In genomic region chr11:86387121-86387893, GRCm38 (mm10) we compare ENCODE assay signal across 14 mouse cellular contexts. TPM values are rescaled to one million over a fixed set of nuclear protein-coding genes. Genes with fewer than 3 reads are reported as not detected.
A peak's percentile ranks its signal among the peaks of the same experiment; 100 is the strongest.
DNase-seq lines count a peak whose midpoint lies in the region; ATAC-seq and TF ChIP-seq lines count a peak whose summit lies in the region.
"Had no signal": no experiment of that assay in that cellular context is flagged by ENCODE, and none has a peak within 500 bp of the region (broad histone marks: within the 10 kb centered on the region; RNA-seq: fewer than 3 reads in every experiment).

No protein-coding gene starts in this region.

- no peak for ATAC-seq in forebrain, embryonic 14.5 days
- ATAC-seq in forebrain, embryonic 11.5 days (replicated peaks; ENCODE audit: low FRiP score), result no peak
- no peak for ATAC-seq in lung, postnatal 0 days
- peak; percentile 57 for ATAC-seq in intestine, embryonic 16.5 days
- ATAC-seq: liver, embryonic 12.5 days had no signal

- TF ChIP-seq CTCF in lung, postnatal 0 days (IDR thresholded peaks at IDR 0.05), result no peak

- no peak overlapping the region for H3K4me2 ChIP-seq in forebrain, embryonic 14.5 days (ENCODE audit: low read length)
- H3K4me2 ChIP-seq in forebrain, embryonic 11.5 days (ENCODE audit: low read depth, low read length, severe bottlenecking), result no peak overlapping the region
- no peak overlapping the region for H3K4me2 ChIP-seq in lung, postnatal 0 days (replicated peaks; ENCODE audit: low read depth, low read length)
- H3K4me2 ChIP-seq in intestine, embryonic 16.5 days (ENCODE audit: low read depth, low read length), result no peak overlapping the region
- H3K4me2 ChIP-seq: embryonic facial prominence, embryonic 13.5 days; liver, embryonic 12.5 days; lung, embryonic 15.5 days; neural tube, embryonic 13.5 days had no signal

- WGBS in forebrain, embryonic 14.5 days, result 48% methylated on average over 9 of the region's 9 CpGs
- 74% methylated on average over 9 of the region's 9 CpGs for WGBS in forebrain, embryonic 11.5 days
- WGBS in lung, postnatal 0 days, result 30% methylated on average over 9 of the region's 9 CpGs
- WGBS in intestine, embryonic 16.5 days, result 32% methylated on average over 9 of the region's 9 CpGs

- no peak overlapping the region for H3K4me3 ChIP-seq in forebrain, embryonic 14.5 days (ENCODE audit: low read depth, low read length)
- no peak overlapping the region for H3K4me3 ChIP-seq in forebrain, embryonic 11.5 days (ENCODE audit: low read depth, low read length)
- no peak overlapping the region for H3K4me3 ChIP-seq in lung, postnatal 0 days (ENCODE audit: low read depth, low read length)
- no peak overlapping the region for H3K4me3 ChIP-seq in intestine, embryonic 16.5 days (ENCODE audit: low read length)
- H3K4me3 ChIP-seq: embryonic facial prominence, embryonic 13.5 days; gastrocnemius, adult 2 months; liver, embryonic 12.5 days; lung, embryonic 15.5 days; neural tube, embryonic 13.5 days had no signal

- H3K4me1 ChIP-seq in forebrain, embryonic 14.5 days (ENCODE audit: control insufficient read depth, insufficient read depth, low read length), result peaks cover 11% of the 10 kb centered on the region; the same call in 1 of the 2 replicates
- H3K4me1 ChIP-seq in forebrain, embryonic 11.5 days (replicated peaks; ENCODE audit: control insufficient read depth, insufficient read depth, low read length), result no peaks in the 10 kb centered on the region
- no peaks in the 10 kb centered on the region for H3K4me1 ChIP-seq in lung, postnatal 0 days (ENCODE audit: insufficient read depth, low read depth, low read length)
- H3K4me1 ChIP-seq in intestine, embryonic 16.5 days (ENCODE audit: control insufficient read depth, insufficient read depth, low read length), result peaks cover 10% of the 10 kb centered on the region

- no peaks in the 10 kb centered on the region for H3K27me3 ChIP-seq in forebrain, embryonic 14.5 days (replicated peaks; ENCODE audit: control insufficient read depth, insufficient read depth, low read length)
- no peaks in the 10 kb centered on the region for H3K27me3 ChIP-seq in forebrain, embryonic 11.5 days (ENCODE audit: control insufficient read depth, insufficient read depth, low read length)
- H3K27me3 ChIP-seq in lung, postnatal 0 days (replicated peaks; ENCODE audit: insufficient read depth, low read length), result no peaks in the 10 kb centered on the region
- no peaks in the 10 kb centered on the region for H3K27me3 ChIP-seq in intestine, embryonic 16.5 days (replicated peaks; ENCODE audit: control insufficient read depth, insufficient read depth, low read length)
- H3K27me3 ChIP-seq: embryonic facial prominence, embryonic 13.5 days; liver, embryonic 12.5 days; lung, embryonic 15.5 days; neural tube, embryonic 13.5 days had no signal

- no peak overlapping the region for H3K9ac ChIP-seq in forebrain, embryonic 14.5 days (ENCODE audit: low read length)
- H3K9ac ChIP-seq in forebrain, embryonic 11.5 days (ENCODE audit: low read length), result no peak overlapping the region
- H3K9ac ChIP-seq in lung, postnatal 0 days (replicated peaks; ENCODE audit: low read depth), result no peak overlapping the region
- H3K9ac ChIP-seq in intestine, embryonic 16.5 days (ENCODE audit: low read depth, low read length), result no peak overlapping the region
- H3K9ac ChIP-seq: embryonic facial prominence, embryonic 13.5 days; liver, embryonic 12.5 days; lung, embryonic 15.5 days; neural tube, embryonic 13.5 days had no signal

- H3K27ac ChIP-seq in forebrain, embryonic 14.5 days (ENCODE audit: low read depth, low read length), result peak overlapping the region; percentile 70
- no peak overlapping the region for H3K27ac ChIP-seq in forebrain, embryonic 11.5 days (ENCODE audit: low read depth, low read length)
- H3K27ac ChIP-seq in lung, postnatal 0 days (ENCODE audit: low read length), result no peak overlapping the region
- 0 out of 2 replicates have a peak overlapping the region, but pooled peaks have one; percentile 34 for H3K27ac ChIP-seq in intestine, embryonic 16.5 days (ENCODE audit: low read length)
- H3K27ac ChIP-seq: embryonic facial prominence, embryonic 13.5 days; gastrocnemius, adult 2 months; liver, embryonic 12.5 days; lung, embryonic 15.5 days; neural tube, embryonic 13.5 days had no signal

- no peak for TF ChIP-seq EP300 in lung, postnatal 0 days (IDR thresholded peaks at IDR 0.05)

- no peaks in the 10 kb centered on the region for H3K36me3 ChIP-seq in forebrain, embryonic 14.5 days (ENCODE audit: control insufficient read depth, insufficient read depth, low read length)
- H3K36me3 ChIP-seq in forebrain, embryonic 11.5 days (ENCODE audit: control insufficient read depth, insufficient read depth, low read length), result no peaks in the 10 kb centered on the region
- H3K36me3 ChIP-seq in lung, postnatal 0 days (ENCODE audit: insufficient read depth, low read length), result no peaks in the 10 kb centered on the region
- H3K36me3 ChIP-seq in intestine, embryonic 16.5 days (ENCODE audit: control insufficient read depth, insufficient read depth, low read length), result no peaks in the 10 kb centered on the region
- H3K36me3 ChIP-seq: embryonic facial prominence, embryonic 13.5 days; liver, embryonic 12.5 days; lung, embryonic 15.5 days; neural tube, embryonic 13.5 days had no signal

- H3K9me3 ChIP-seq in forebrain, embryonic 14.5 days (replicated peaks; ENCODE audit: control insufficient read depth, low read length), result no peaks in the 10 kb centered on the region
- no peaks in the 10 kb centered on the region for H3K9me3 ChIP-seq in forebrain, embryonic 11.5 days (ENCODE audit: control insufficient read depth, low read length)
- H3K9me3 ChIP-seq in lung, postnatal 0 days (ENCODE audit: low read length), result no peaks in the 10 kb centered on the region
- H3K9me3 ChIP-seq in intestine, embryonic 16.5 days (ENCODE audit: control insufficient read depth, low read length), result no peaks in the 10 kb centered on the region
- H3K9me3 ChIP-seq: embryonic facial prominence, embryonic 13.5 days; liver, embryonic 12.5 days; lung, embryonic 15.5 days; neural tube, embryonic 13.5 days had no signal

- peak; percentile 53 for DNase-seq in forebrain, embryonic 14.5 days (ENCODE audit: low spot score)
- DNase-seq in forebrain, embryonic 11.5 days (ENCODE audit: low spot score), result no peak
- DNase-seq in lung, postnatal 0 days (ENCODE audit: low spot score), result peak; percentile 45
- DNase-seq in lung, postnatal 14 days, result no peak
- peak; percentile 58 for DNase-seq in adipocyte (ENCODE audit: low spot score)
- DNase-seq in right cerebral cortex, postnatal 10 days (ENCODE audit: low spot score in 2 of 2), result no peak
- DNase-seq: gastrocnemius, adult 2 months; heart, postnatal 4 days; right cerebral cortex, postnatal 4 days had no signal

RNA-seq across cellular contexts. Expression of gene Med13, which starts 29.9 kb away (rescaled TPM):
- polyA plus RNA-seq in forebrain, embryonic 14.5 days (2014; fragmentation: Nextera tagmentation; extraction: Ambion mirVana), result 13.4 and 17.1 TPM in 2 replicates
- polyA plus RNA-seq in forebrain, embryonic 11.5 days (2014; fragmentation: Nextera tagmentation; extraction: Ambion mirVana), result 15.5 and 16.4 TPM in 2 replicates
- polyA plus RNA-seq in lung, postnatal 0 days (2015; fragmentation: Nextera tagmentation; extraction: Ambion mirVana), result 5.8 and 7.9 TPM in 2 replicates
- 5.8 and 5.9 TPM in 2 replicates for polyA plus RNA-seq in intestine, embryonic 16.5 days (2015; fragmentation: Nextera tagmentation; extraction: Ambion mirVana)

Comparison
In these comparisons a context has a peak if more than half of its experiments do, and no peak if none do; other contexts are left out.
1. DNase-seq: peak in forebrain, embryonic 14.5 days (single experiment), lung, postnatal 0 days (single experiment) and adipocyte (single experiment); none in forebrain, embryonic 11.5 days (single experiment), lung, postnatal 14 days (single experiment) and right cerebral cortex, postnatal 10 days (0 of 2).
2. H3K27ac ChIP-seq: peak in forebrain, embryonic 14.5 days (single experiment) and intestine, embryonic 16.5 days (single experiment); none in forebrain, embryonic 11.5 days (single experiment) and lung, postnatal 0 days (single experiment).